Mouse (Mus musculus): ENCODE results near the gene Mark3. TPM values are rescaled to one million over a fixed set of nuclear protein-coding genes. Genes with fewer than 3 reads are reported as not detected.

Gene Mark3
- polyA plus RNA-seq, 1 experiment = 33.7 TPM

DNA sequence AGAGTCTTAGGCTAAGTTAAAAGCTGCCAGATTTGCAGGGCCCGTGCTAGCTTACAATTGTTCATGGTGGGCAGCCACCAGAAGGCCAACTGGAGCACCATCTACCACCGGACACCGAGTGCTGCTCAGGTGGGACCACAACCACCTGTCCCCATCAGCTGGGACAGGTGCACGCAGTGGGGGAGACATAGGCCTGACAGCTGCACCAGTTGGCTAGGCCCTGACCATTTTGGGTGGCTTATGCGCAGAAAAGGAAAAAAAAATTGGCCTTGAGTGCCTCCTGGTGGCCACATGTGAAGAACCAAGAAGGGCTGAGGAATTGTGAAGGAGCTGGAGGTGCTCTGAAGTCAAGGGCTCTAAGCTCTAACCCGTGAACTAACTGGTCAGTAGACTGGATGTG is 121.9 kb downstream of the Mark3 start:
- peak; percentile 88 for TF ChIP-seq CTCF (conservative IDR thresholded peaks at IDR 0.05; ENCODE audit: insufficient read depth, insufficient read length, low read depth, low read length)
- TF ChIP-seq POLR2A (IDR thresholded peaks at IDR 0.05; ENCODE audit: low read depth, low read length) = no peak
- no peak overlapping the region for H3K4me3 ChIP-seq (ENCODE audit: insufficient read depth, low read depth, low read length)
- H3K36me3 ChIP-seq (ENCODE audit: control insufficient read depth, insufficient read depth, low read length) = no peaks in the 10 kb centered on the region
- no peaks in the 10 kb centered on the region for H3K27me3 ChIP-seq (replicated peaks; ENCODE audit: control insufficient read depth, insufficient read depth, low read length)
- peaks cover 18% of the 10 kb centered on the region for H3K4me1 ChIP-seq (ENCODE audit: control insufficient read depth, insufficient read depth, low read length)
- H3K27ac ChIP-seq (ENCODE audit: insufficient read depth, low read depth, low read length) = no peak overlapping the region
- DNase-seq = peak; percentile 84
- WGBS = 32% methylated on average over 6 of the region's 6 CpGs

DNA sequence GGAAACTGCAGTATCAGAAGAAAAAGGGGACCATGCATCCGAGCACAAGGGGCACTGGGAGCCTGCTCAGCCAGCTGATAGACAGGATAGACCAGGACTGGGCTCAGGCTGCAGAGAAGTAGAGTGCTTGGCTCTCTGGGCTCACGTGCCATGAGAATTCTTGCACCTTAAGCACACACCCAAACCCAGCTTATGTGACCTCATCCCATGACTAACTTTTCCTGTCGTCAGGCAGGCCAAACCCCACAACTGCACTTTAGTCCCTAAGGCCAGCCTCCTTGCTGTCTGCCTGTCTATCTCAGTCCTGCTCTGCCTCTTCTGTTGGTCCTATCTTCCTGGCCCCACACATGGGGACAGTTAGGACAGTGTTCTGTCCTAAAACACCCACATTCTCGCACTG is 123.4 kb downstream of the Mark3 start:
- TF ChIP-seq CTCF (conservative IDR thresholded peaks at IDR 0.05; ENCODE audit: insufficient read depth, insufficient read length, low read depth, low read length) = no peak
- Histone ChIP-seq H3K36me3 (ENCODE audit: control insufficient read depth, insufficient read depth, low read length) (no peaks in the 10 kb centered on the region), H3K27me3 (replicated peaks; ENCODE audit: control insufficient read depth, insufficient read depth, low read length) (no peaks in the 10 kb centered on the region), H3K4me3 (ENCODE audit: insufficient read depth, low read depth, low read length) (no peak overlapping the region), H3K27ac (ENCODE audit: insufficient read depth, low read depth, low read length) (no peak overlapping the region), H3K4me1 (ENCODE audit: control insufficient read depth, insufficient read depth, low read length) (peaks cover 18% of the 10 kb centered on the region)
- no peak for DNase-seq
- 61% methylated on average over 4 of the region's 4 CpGs for WGBS

DNA sequence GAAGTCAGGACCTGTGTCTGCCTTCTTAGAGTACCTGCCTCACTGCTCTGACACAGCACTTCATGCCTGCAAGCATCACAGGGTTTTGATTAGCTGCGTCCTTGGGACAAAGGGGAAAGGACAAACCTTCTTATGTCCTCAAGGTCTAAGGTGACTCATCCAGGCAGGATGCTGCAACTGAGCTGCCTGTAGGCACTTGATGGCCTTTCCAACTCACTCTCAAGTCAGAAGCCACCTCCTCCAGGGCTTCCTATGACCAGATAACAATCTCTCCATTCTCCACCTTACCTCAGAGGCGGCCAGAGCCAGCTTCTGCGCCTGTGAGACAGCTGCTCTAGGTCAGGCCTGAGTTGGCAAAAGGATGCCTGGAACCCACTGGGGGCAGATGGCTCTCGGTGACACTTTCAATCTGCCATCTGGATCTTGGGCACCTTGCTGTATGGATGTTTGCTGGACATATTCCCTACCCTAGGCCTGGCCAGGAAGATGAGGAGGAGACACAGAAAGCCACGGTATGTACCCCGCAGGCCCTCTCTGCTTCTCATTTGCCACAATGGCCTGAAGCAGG is 124.1 kb downstream of the Mark3 start:
- H3K27ac ChIP-seq (ENCODE audit: insufficient read depth, low read depth, low read length) = no peak overlapping the region
- no peaks in the 10 kb centered on the region for H3K27me3 ChIP-seq (replicated peaks; ENCODE audit: control insufficient read depth, insufficient read depth, low read length)
- no peak overlapping the region for H3K4me3 ChIP-seq (ENCODE audit: insufficient read depth, low read depth, low read length)
- WGBS = 83% methylated on average over 6 of the region's 6 CpGs
- TF ChIP-seq CTCF (conservative IDR thresholded peaks at IDR 0.05; ENCODE audit: insufficient read depth, insufficient read length, low read depth, low read length) = no peak
- no peak for TF ChIP-seq POLR2A (IDR thresholded peaks at IDR 0.05; ENCODE audit: low read depth, low read length)
- peaks cover 17% of the 10 kb centered on the region for H3K4me1 ChIP-seq (ENCODE audit: control insufficient read depth, insufficient read depth, low read length)
- DNase-seq = no peak
- H3K36me3 ChIP-seq (ENCODE audit: control insufficient read depth, insufficient read depth, low read length) = no peaks in the 10 kb centered on the region

DNA sequence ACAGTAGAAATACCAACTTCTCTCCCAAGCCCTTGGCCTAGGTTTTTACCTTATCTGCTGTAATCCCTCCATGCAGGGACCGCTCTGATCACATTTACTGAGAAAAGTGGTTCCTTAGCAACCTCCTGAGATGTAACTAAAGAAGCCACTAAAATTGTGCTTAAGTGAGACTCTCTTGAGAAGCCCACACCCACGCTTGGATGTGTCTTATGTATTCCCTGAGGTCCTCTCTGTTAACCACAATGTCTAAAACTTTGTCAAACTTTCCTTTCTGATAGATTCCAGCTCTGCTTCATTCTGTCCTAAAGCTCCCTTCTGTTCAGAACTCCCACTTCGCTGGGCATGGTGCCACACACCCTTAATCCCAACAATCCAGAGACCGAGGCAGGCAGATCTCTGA is 125.2 kb downstream of the Mark3 start:
- Histone ChIP-seq H3K4me1 (ENCODE audit: control insufficient read depth, insufficient read depth, low read length) (peaks cover 8% of the 10 kb centered on the region; the same call in 1 of the 2 replicates), H3K4me3 (ENCODE audit: insufficient read depth, low read depth, low read length) (no peak overlapping the region), H3K27ac (ENCODE audit: insufficient read depth, low read depth, low read length) (no peak overlapping the region), H3K36me3 (ENCODE audit: control insufficient read depth, insufficient read depth, low read length) (no peaks in the 10 kb centered on the region), H3K27me3 (replicated peaks; ENCODE audit: control insufficient read depth, insufficient read depth, low read length) (no peaks in the 10 kb centered on the region)
- no peak for DNase-seq
- WGBS = 89% methylated on average over 4 of the region's 4 CpGs
- no peak for TF ChIP-seq POLR2A (IDR thresholded peaks at IDR 0.05; ENCODE audit: low read depth, low read length)
- TF ChIP-seq CTCF (conservative IDR thresholded peaks at IDR 0.05; ENCODE audit: insufficient read depth, insufficient read length, low read depth, low read length) = no peak

DNA sequence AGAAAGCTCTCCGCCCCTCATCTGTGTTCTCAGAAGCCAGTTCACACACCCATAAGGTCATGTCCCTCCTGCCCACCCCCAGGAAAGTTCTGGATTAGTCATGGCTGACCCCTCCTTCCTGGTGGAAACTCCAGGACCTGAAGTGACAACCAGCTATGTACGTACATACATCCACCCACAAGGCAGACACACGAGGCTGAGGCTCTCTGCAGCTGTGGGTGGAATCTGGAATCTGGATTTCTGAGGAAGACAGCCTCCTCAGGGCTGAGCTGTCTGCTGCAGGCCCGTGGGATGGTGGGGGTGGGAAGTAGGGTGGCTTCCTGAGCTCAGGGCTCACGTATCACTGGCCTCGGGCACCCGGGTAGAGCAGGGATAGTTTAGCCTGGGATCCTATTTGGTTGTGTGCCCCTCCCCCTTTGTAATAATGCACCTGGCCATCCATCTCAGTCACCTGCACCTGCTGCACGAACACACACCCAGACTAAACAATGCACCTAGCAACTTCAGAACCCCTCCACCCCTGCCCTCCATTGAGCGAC is 126.7 kb downstream of the Mark3 start:
- Histone ChIP-seq H3K27me3 (replicated peaks; ENCODE audit: control insufficient read depth, insufficient read depth, low read length) (no peaks in the 10 kb centered on the region), H3K36me3 (ENCODE audit: control insufficient read depth, insufficient read depth, low read length) (no peaks in the 10 kb centered on the region), H3K4me3 (ENCODE audit: insufficient read depth, low read depth, low read length) (no peak overlapping the region), H3K4me1 (ENCODE audit: control insufficient read depth, insufficient read depth, low read length) (peaks cover 4% of the 10 kb centered on the region; the same call in 1 of the 2 replicates), H3K27ac (ENCODE audit: insufficient read depth, low read depth, low read length) (no peak overlapping the region)
- no peak for DNase-seq
- 61% methylated on average over 9 of the region's 9 CpGs for WGBS
- no peak for TF ChIP-seq CTCF (conservative IDR thresholded peaks at IDR 0.05; ENCODE audit: insufficient read depth, insufficient read length, low read depth, low read length)
- no peak for TF ChIP-seq POLR2A (IDR thresholded peaks at IDR 0.05; ENCODE audit: low read depth, low read length)

DNA sequence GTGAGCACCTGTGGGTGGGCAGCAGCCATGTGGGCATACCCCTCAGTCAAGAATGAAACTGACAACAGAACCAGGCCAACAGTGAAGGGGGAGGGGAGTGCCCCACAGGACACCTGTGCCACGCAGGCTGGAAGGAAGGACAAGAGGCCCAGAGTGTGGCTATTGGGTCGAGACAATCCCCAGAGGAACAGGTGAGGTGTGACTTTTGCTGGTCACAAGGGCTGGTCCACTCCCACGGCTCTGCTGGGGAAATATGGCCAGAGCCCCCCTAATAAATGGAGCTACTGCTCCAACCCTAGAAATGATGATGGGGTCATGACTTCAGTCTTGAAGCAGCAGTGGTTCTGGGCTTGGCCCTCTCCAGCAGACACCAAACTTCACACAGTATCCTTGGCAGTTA is 129.0 kb downstream of the Mark3 start:
- no peaks in the 10 kb centered on the region for H3K27me3 ChIP-seq (replicated peaks; ENCODE audit: control insufficient read depth, insufficient read depth, low read length)
- H3K36me3 ChIP-seq (ENCODE audit: control insufficient read depth, insufficient read depth, low read length) = no peaks in the 10 kb centered on the region
- TF ChIP-seq POLR2A (IDR thresholded peaks at IDR 0.05; ENCODE audit: low read depth, low read length) = no peak
- no peak for TF ChIP-seq CTCF (conservative IDR thresholded peaks at IDR 0.05; ENCODE audit: insufficient read depth, insufficient read length, low read depth, low read length)
- H3K27ac ChIP-seq (ENCODE audit: insufficient read depth, low read depth, low read length) = no peak overlapping the region
- DNase-seq = no peak
- whole genome bisulfite sequencing = 69% methylated on average over 3 of the region's 3 CpGs
- H3K4me3 ChIP-seq (ENCODE audit: insufficient read depth, low read depth, low read length) = no peak overlapping the region
- H3K4me1 ChIP-seq (ENCODE audit: control insufficient read depth, insufficient read depth, low read length) = peaks cover 4% of the 10 kb centered on the region; the same call in 1 of the 2 replicates

DNA sequence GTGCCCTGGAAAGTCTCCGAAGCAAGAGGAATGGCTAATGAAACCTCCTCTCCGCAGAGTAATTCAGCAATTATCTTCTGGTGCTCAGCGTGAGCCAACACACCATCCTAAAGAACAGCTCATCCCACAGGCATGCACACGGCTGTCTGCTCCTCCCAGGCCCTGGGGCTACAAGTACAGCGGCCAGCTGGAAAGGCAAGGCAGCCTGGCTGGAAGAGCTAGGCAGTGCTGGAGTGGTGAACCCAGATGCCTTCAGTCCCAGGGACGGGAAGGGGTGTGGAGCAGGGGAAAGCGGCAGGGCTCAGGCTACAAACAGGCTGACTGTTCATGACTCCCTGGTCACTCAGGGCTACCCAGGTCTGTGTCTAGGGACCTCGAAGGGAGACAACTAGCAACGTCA is 130.3 kb downstream of the Mark3 start:
- DNase-seq = peak; percentile 47
- no peaks in the 10 kb centered on the region for H3K36me3 ChIP-seq (ENCODE audit: control insufficient read depth, insufficient read depth, low read length)
- H3K4me1 ChIP-seq (ENCODE audit: control insufficient read depth, insufficient read depth, low read length) = peaks cover 4% of the 10 kb centered on the region; the same call in 1 of the 2 replicates
- TF ChIP-seq CTCF (conservative IDR thresholded peaks at IDR 0.05; ENCODE audit: insufficient read depth, insufficient read length, low read depth, low read length) (no peak), POLR2A (IDR thresholded peaks at IDR 0.05; ENCODE audit: low read depth, low read length) (no peak)
- 26% methylated on average over 9 of the region's 9 CpGs for WGBS
- no peak overlapping the region for H3K4me3 ChIP-seq (ENCODE audit: insufficient read depth, low read depth, low read length)
- no peaks in the 10 kb centered on the region for H3K27me3 ChIP-seq (replicated peaks; ENCODE audit: control insufficient read depth, insufficient read depth, low read length)
- peak overlapping the region; percentile 78 for H3K27ac ChIP-seq (ENCODE audit: insufficient read depth, low read depth, low read length)
